Mouse (Mus musculus): ENCODE measurements at regions not wholly inside any gene's neighbourhood (a gene's known extent, or its start where the extent isn't known, plus 50 kb on each side); places are given as distances from the start of the nearest gene placed in this dataset.

DNA sequence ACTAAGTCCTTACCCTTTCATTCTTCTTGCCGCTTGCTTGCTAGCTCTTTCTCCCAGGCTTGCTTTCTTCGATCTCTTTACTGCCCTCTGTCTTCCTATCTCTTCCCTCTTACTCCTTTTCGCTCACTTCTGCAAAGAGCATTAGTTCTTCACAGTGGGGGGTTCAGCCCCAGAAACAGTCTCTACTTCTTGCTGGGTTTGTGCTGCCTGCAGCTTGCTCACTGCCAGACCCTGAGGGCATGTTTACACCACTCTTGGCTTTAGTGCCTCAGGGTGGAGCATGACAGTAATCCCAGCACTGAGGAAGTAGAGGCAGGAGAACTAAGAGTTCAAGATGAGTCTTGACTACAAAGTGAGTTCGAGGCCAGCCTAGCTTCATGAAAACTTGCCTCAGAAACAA is 538.0 kb upstream of the Adam5 start:
- no peaks in the 10 kb centered on the region for H3K27me3 ChIP-seq (ENCODE audit: control insufficient read depth, insufficient read depth, low read length)
- H3K36me3 ChIP-seq (ENCODE audit: control insufficient read depth, insufficient read depth, low read length): no peaks in the 10 kb centered on the region
- no peak overlapping the region for H3K9ac ChIP-seq (ENCODE audit: low read depth, low read length)
- H3K4me1 ChIP-seq (ENCODE audit: control insufficient read depth, insufficient read depth, low read length): no peaks in the 10 kb centered on the region
- intact Hi-C loops (cut with DNase I): no loop called here
- no peak overlapping the region for H3K4me3 ChIP-seq
- TF ChIP-seq EP300 (IDR thresholded peaks at IDR 0.05; ENCODE audit: insufficient read depth, low read depth, low read length): no peak
- no peak for TF ChIP-seq POLR2A (IDR thresholded peaks at IDR 0.05; ENCODE audit: insufficient read depth, low read depth, low read length)
- TF ChIP-seq CTCF (IDR thresholded peaks at IDR 0.05): no peak
- 62% methylated on average over 4 of the region's 4 CpGs for WGBS
- H3K27ac ChIP-seq: no peak overlapping the region
- no peak for DNase-seq
- H3K79me2 ChIP-seq (replicated peaks; ENCODE audit: control insufficient read depth, insufficient read depth, low read length): no peaks in the 10 kb centered on the region

DNA sequence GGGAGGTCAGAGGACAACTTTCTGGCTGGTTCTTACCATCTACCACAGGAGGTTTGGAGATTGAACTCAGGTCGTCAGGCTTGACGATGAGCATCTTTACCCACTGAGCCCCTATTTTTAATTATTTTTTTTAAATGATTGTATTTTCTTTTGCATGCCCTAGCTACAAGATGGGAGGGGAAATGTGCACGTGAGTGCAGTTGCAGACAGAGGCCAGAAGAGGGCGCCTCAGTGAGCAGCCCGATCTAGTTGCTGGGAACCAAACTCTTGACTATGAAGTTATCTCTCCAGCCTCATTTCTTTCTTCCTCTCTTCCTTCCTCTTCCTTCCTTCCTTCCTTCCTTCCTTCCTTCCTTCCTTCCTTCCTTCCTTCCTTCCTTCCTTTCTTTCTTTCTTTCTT is 537.3 kb upstream of the Adam5 start:
- intact Hi-C loops (cut with DNase I): no loop called here

DNA sequence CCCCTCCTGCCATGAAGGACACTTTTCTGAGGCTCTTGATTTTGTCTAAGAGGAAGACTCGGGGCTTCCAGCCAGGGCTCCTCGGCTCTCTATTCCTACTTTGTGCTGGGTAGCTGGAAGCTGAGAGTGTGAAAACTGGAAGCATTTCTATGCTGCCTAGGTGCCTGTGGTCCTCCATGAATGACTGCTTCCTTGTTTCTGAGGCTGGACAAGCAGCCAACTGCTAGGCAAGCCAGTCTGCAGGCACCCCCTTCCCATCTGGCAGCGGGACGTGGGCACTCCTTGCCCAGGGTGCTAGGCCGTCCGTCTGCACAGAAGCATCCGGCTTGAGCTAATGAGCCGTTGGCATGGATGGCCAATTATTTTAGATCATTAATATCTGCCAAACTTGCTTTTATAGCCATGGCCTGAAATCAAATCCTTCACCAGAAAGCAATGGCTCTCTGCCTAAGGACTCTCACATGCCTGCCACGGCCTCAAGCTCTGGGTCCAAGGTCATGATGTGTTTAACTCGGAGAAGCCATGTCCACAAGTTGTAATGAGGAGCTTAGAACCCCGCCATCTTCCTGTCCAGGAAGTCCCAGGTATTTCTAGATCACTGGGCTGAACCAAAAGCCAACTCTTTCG is 534.5 kb upstream of the Adam5 start:
- TF ChIP-seq POLR2A (IDR thresholded peaks at IDR 0.05; ENCODE audit: insufficient read depth, low read depth, low read length) (no peak), EP300 (IDR thresholded peaks at IDR 0.05; ENCODE audit: insufficient read depth, low read depth, low read length) (no peak), CTCF (IDR thresholded peaks at IDR 0.05) (no peak)
- WGBS: 85% methylated on average over 12 of the region's 12 CpGs
- H3K4me1 ChIP-seq (ENCODE audit: control insufficient read depth, insufficient read depth, low read length): no peaks in the 10 kb centered on the region
- no peak overlapping the region for H3K4me3 ChIP-seq
- H3K27ac ChIP-seq: no peak overlapping the region
- no peaks in the 10 kb centered on the region for H3K36me3 ChIP-seq (ENCODE audit: control insufficient read depth, insufficient read depth, low read length)
- H3K27me3 ChIP-seq (ENCODE audit: control insufficient read depth, insufficient read depth, low read length): no peaks in the 10 kb centered on the region
- intact Hi-C loops (cut with DNase I): no loop called here
- DNase-seq: no peak
- no peak overlapping the region for H3K9ac ChIP-seq (ENCODE audit: low read depth, low read length)
- no peaks in the 10 kb centered on the region for H3K79me2 ChIP-seq (replicated peaks; ENCODE audit: control insufficient read depth, insufficient read depth, low read length)

More for the DNA sequence above, 537.3 kb upstream of the Adam5 start:
- TF ChIP-seq EP300 (IDR thresholded peaks at IDR 0.05; ENCODE audit: insufficient read depth, low read depth, low read length): no peak
- peak; percentile 44 for TF ChIP-seq CTCF (IDR thresholded peaks at IDR 0.05)
- Histone ChIP-seq H3K9ac (ENCODE audit: low read depth, low read length) (no peak overlapping the region), H3K79me2 (replicated peaks; ENCODE audit: control insufficient read depth, insufficient read depth, low read length) (no peaks in the 10 kb centered on the region), H3K27me3 (ENCODE audit: control insufficient read depth, insufficient read depth, low read length) (no peaks in the 10 kb centered on the region), H3K36me3 (ENCODE audit: control insufficient read depth, insufficient read depth, low read length) (no peaks in the 10 kb centered on the region), H3K4me3 (no peak overlapping the region), H3K4me1 (ENCODE audit: control insufficient read depth, insufficient read depth, low read length) (no peaks in the 10 kb centered on the region), H3K27ac (no peak overlapping the region)
- no peak for DNase-seq
- WGBS: 86% methylated on average over 5 of the region's 5 CpGs

DNA sequence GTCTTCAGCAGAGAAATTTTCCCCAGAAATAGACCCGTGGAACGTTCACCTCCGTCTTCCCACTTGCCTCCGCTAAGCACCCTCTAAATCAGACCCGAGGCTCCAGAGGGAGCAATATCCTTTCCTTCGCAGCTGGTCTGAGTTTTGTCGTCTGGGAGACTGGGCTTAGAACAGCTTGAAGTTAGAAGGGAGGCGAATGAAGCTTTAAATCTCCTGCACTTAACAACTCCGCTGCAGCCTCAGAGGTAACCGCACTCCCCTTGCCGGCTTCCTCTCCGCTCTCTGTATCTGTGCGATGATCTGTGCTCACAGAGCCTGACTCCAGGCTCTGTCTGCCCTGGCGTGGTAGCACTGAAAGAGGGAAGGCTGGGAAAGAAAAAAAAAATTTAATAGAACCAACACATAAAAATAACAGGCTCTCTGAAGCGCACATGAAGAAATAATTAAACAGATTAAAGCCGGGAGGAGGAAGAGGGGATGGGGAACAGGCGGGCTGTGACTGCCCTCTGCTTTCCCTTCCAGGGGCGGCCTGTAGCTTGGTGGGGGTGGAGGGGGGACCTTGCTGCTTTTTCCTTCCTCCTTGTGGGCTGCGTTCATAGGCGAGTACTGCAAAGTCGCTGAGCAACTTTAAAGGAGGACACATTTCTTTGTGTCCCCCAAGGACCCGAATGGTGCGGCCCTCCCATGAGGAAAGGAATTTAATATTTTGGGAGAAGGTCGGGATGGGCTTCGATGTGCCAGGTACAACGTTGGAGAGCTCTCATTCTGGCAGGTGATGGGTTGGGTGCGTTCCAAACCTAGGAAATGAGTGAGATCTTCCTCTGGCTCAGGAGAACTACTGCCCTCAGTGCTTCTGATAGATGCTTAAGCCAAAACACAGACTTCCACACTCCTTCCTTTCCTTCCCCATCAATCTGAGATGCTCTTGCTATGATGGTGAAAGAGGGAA is 529.9 kb upstream of the Adam5 start:
- Histone ChIP-seq H3K36me3 (ENCODE audit: control insufficient read depth, insufficient read depth, low read length) (no peaks in the 10 kb centered on the region), H3K4me3 (no peak overlapping the region), H3K27ac (no peak overlapping the region), H3K27me3 (ENCODE audit: control insufficient read depth, insufficient read depth, low read length) (no peaks in the 10 kb centered on the region), H3K9ac (ENCODE audit: low read depth, low read length) (no peak overlapping the region), H3K4me1 (ENCODE audit: control insufficient read depth, insufficient read depth, low read length) (no peaks in the 10 kb centered on the region), H3K79me2 (replicated peaks; ENCODE audit: control insufficient read depth, insufficient read depth, low read length) (no peaks in the 10 kb centered on the region)
- intact Hi-C loops (cut with DNase I): no loop called here
- WGBS: 18% methylated on average over 27 of the region's 27 CpGs
- no peak for DNase-seq
- TF ChIP-seq EP300 (IDR thresholded peaks at IDR 0.05; ENCODE audit: insufficient read depth, low read depth, low read length) (no peak), CTCF (IDR thresholded peaks at IDR 0.05) (no peak), POLR2A (IDR thresholded peaks at IDR 0.05; ENCODE audit: insufficient read depth, low read depth, low read length) (no peak)

DNA sequence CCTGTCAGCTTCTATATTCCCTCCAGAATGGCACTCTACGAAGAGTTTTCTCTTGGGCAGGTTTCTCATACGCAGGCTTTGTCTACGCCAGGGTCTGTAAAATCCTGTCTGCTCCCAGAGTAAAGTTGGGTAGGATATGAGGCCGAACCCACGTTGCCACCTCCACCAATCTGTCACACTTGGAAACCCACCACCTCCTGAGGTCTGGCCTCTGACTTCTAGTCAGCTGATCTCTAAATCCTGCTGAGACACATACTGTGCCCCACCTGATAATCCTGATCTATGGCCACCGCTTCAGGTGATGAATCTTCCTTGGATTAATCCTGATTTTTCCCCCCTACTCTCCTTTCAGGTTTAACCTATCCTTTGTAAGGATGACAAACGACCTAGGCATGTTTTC is 529.2 kb upstream of the Adam5 start:
- Histone ChIP-seq H3K4me1 (ENCODE audit: control insufficient read depth, insufficient read depth, low read length) (no peaks in the 10 kb centered on the region), H3K36me3 (ENCODE audit: control insufficient read depth, insufficient read depth, low read length) (no peaks in the 10 kb centered on the region), H3K27me3 (ENCODE audit: control insufficient read depth, insufficient read depth, low read length) (no peaks in the 10 kb centered on the region), H3K4me3 (no peak overlapping the region), H3K79me2 (replicated peaks; ENCODE audit: control insufficient read depth, insufficient read depth, low read length) (no peaks in the 10 kb centered on the region), H3K27ac (no peak overlapping the region), H3K9ac (ENCODE audit: low read depth, low read length) (no peak overlapping the region)
- no peak for DNase-seq
- intact Hi-C loops (cut with DNase I): no loop called here
- no peak for TF ChIP-seq CTCF (IDR thresholded peaks at IDR 0.05)
- TF ChIP-seq EP300 (IDR thresholded peaks at IDR 0.05; ENCODE audit: insufficient read depth, low read depth, low read length): no peak
- TF ChIP-seq POLR2A (IDR thresholded peaks at IDR 0.05; ENCODE audit: insufficient read depth, low read depth, low read length): no peak
- 73% methylated on average over 7 of the region's 7 CpGs for WGBS

Data from heart, adult 2 months (tissue).